Mouse (Mus musculus): ENCODE data around the gene Olfr54. TPM values are rescaled to one million over a fixed set of nuclear protein-coding genes. Genes with fewer than 3 reads are reported as not detected.
"Not testable (repeated sequence)": the region's sequence is repeated elsewhere in the genome, so short reads cannot be mapped to it uniquely, and the experiment has no call there.

Gene Olfr54
- polyA plus RNA-seq (2012; rRNA removed): not detected in 2 replicates

DNA sequence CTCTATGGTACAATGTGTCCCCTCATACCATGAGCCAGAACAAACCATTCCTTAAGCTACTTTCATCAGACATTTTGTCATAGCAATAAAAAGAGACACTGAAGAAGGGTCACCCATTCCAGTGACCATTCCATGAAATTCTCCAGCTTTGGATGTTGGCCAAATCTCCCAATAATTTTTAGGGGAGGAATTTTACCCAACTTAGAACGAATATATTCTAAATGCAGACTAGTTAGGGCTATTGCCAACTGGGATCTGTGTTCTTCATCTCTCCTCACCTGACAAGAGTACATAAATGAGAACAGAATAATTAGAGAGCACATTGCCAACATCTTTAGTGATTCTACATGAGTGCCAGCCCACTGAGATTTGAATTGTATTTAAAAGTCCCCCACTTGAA lies at the start of gene Olfr54:
Gene Olfr54, plus strand, starts transcription at position 301 of the 400 bp plus-strand sequence.
- TF ChIP-seq CTCF (IDR thresholded peaks at IDR 0.05; ENCODE audit: borderline replicate concordance, insufficient read depth, low read depth, low read length): no peak
- TF ChIP-seq POLR2A (IDR thresholded peaks at IDR 0.05; ENCODE audit: borderline replicate concordance, insufficient read depth, low read length): no peak
- Histone ChIP-seq H3K4me3 (replicated peaks; ENCODE audit: insufficient read depth, low read depth, low read length) (no peak within 1 kb of the TSS), H3K27ac (ENCODE audit: insufficient read depth, low read length) (no peak within 1 kb of the TSS), H3K4me1 (ENCODE audit: control insufficient read depth, insufficient read depth, low read length) (no peaks in the 10 kb centered on the region), H3K27me3 (ENCODE audit: control insufficient read depth, insufficient read depth, low read length) (no peaks in the 10 kb centered on the region)
- 24% methylated on average over 1 of the region's 1 CpGs for WGBS
- DNase-seq: no peak

DNA sequence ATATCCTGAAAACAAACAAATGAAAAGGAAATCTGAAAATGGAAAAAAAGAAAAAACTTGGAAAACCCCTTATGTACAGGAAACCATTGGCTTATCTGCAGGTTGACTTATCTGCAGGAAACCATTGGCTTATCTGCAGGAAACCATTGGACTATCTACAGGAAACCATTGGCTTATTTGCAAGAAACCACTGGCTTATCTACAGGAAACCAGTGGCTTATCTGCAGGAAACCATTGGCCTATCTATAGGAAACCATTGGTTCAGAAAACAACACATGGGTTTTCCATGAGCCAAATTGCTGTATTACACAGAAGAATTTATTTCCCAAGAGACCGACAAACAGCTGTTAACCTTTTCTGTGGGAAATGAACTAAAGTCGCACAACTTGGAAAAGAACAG lies 49.1 kb upstream of the Olfr54 start:
- H3K4me3 ChIP-seq (replicated peaks; ENCODE audit: insufficient read depth, low read depth, low read length): no peak overlapping the region
- DNase-seq: no peak
- 71% methylated on average over 2 of the region's 2 CpGs for WGBS
- H3K27me3 ChIP-seq (ENCODE audit: control insufficient read depth, insufficient read depth, low read length): no peaks in the 10 kb centered on the region
- H3K4me1 ChIP-seq (ENCODE audit: control insufficient read depth, insufficient read depth, low read length): no peaks in the 10 kb centered on the region
- TF ChIP-seq POLR2A (IDR thresholded peaks at IDR 0.05; ENCODE audit: borderline replicate concordance, insufficient read depth, low read length) (no peak), CTCF (IDR thresholded peaks at IDR 0.05; ENCODE audit: borderline replicate concordance, insufficient read depth, low read depth, low read length) (no peak)
- no peak overlapping the region for H3K27ac ChIP-seq (ENCODE audit: insufficient read depth, low read length)

DNA sequence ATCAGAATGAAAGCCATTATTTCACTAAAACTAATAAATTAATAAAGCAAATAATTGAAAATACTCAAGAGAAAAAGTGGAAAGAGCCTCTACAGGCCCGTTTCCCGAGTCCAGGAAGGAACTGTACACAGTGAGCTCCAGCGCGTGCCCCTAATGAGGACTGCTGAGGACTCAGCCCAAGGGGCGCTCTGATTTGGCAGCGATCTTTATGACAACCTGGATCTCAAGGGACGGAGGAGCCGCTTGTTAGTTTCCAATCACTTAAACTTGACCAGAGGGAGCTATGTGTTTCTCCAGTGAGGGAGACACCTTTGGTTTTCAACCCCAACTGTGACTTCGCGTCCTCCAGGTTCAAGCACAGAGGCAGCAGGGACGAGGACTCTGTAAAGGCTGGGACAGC lies 47.8 kb upstream of the Olfr54 start, which contains the start of gene Olfr1378:
Gene Olfr1378, plus strand, starts transcription at position 301 of the 400 bp plus-strand sequence.
- no peak within 1 kb of the TSS for H3K27ac ChIP-seq (ENCODE audit: insufficient read depth, low read length)
- no peaks in the 10 kb centered on the region for H3K27me3 ChIP-seq (ENCODE audit: control insufficient read depth, insufficient read depth, low read length)
- 84% methylated on average over 11 of the region's 11 CpGs for WGBS
- H3K4me1 ChIP-seq (ENCODE audit: control insufficient read depth, insufficient read depth, low read length): no peaks in the 10 kb centered on the region
- no peak within 1 kb of the TSS for H3K4me3 ChIP-seq (replicated peaks; ENCODE audit: insufficient read depth, low read depth, low read length)
- DNase-seq: no peak
- TF ChIP-seq POLR2A (IDR thresholded peaks at IDR 0.05; ENCODE audit: borderline replicate concordance, insufficient read depth, low read length) (no peak), CTCF (IDR thresholded peaks at IDR 0.05; ENCODE audit: borderline replicate concordance, insufficient read depth, low read depth, low read length) (no peak)

DNA sequence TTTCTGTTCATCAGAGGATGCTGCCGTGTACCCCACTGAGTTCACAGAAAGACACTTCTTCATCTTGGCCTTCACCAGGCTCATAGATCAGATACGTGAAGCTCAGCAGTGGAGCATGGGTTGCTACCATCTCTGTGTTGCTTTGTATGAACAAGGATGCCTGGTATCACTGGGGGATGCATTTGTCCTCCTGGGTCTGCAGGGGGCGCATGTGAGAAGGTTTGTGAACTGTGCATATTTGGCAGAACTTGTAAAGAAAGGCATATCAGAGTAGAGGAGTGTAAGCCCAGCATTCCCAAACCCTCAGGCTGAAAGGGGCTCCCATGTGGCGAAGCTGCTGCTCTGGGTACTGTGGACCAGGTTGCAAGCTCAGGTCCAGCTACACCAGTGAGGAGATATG lies 36.8 kb upstream of the Olfr54 start:
- Histone ChIP-seq H3K4me3 (replicated peaks; ENCODE audit: insufficient read depth, low read depth, low read length) (no peak overlapping the region), H3K4me1 (ENCODE audit: control insufficient read depth, insufficient read depth, low read length) (no peaks in the 10 kb centered on the region), H3K27me3 (ENCODE audit: control insufficient read depth, insufficient read depth, low read length) (no peaks in the 10 kb centered on the region), H3K27ac (ENCODE audit: insufficient read depth, low read length) (no peak overlapping the region)
- TF ChIP-seq CTCF (IDR thresholded peaks at IDR 0.05; ENCODE audit: borderline replicate concordance, insufficient read depth, low read depth, low read length): no peak
- TF ChIP-seq POLR2A (IDR thresholded peaks at IDR 0.05; ENCODE audit: borderline replicate concordance, insufficient read depth, low read length): no peak
- WGBS: 58% methylated on average over 4 of the region's 4 CpGs
- DNase-seq: no peak

DNA sequence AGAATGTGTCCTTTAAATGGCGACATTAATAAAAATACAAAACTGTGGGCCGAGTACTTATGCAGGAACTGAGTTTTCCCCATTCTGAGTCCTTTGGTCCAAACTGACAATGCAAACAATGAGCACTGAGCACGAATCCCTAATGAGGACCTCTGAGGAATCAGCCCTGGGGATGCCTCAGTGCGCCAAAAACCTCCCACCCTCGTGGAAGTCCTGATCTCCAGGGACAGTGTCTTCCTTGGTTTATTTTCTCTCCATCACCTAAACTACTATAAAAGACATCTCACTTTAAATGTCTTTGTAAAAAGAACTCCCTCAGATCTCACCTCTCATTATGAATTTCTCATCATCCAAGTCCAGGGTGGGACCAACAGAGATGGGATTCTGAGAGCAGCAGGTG lies 32.4 kb upstream of the Olfr54 start, which contains the start of gene Olfr1377:
Gene Olfr1377, plus strand, starts transcription at position 301 of the 400 bp plus-strand sequence.
- no peak within 1 kb of the TSS for H3K27ac ChIP-seq (ENCODE audit: insufficient read depth, low read length)
- H3K27me3 ChIP-seq (ENCODE audit: control insufficient read depth, insufficient read depth, low read length): no peaks in the 10 kb centered on the region
- no peaks in the 10 kb centered on the region for H3K4me1 ChIP-seq (ENCODE audit: control insufficient read depth, insufficient read depth, low read length)
- WGBS: 52% methylated on average over 5 of the region's 5 CpGs
- TF ChIP-seq POLR2A (IDR thresholded peaks at IDR 0.05; ENCODE audit: borderline replicate concordance, insufficient read depth, low read length) (no peak), CTCF (IDR thresholded peaks at IDR 0.05; ENCODE audit: borderline replicate concordance, insufficient read depth, low read depth, low read length) (no peak)
- H3K4me3 ChIP-seq (replicated peaks; ENCODE audit: insufficient read depth, low read depth, low read length): no peak within 1 kb of the TSS
- DNase-seq: no peak

DNA sequence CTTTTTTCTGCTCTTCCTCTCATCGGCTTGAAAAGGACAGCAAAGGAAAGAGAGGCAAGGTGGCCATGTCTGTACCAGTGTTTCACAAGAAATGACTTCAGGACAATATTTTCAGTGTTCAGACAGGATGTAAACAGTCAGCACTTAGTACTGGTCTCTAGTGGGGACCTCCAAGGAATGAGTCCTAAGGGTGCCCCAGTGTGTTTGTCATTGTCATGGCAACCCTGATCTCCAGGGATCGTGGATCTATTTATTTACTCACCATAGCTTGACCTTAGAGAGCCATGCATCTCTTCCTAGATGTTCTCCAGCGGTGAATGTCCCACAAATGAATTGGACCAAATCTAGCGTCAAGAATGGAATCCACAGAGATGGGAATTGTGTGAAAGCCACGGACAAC lies 10.7 kb upstream of the Olfr54 start, which contains the start of gene Olfr51:
Gene Olfr51, plus strand, starts transcription at position 301 of the 400 bp plus-strand sequence.
- no peaks in the 10 kb centered on the region; the same call in 1 of the 2 replicates for H3K27me3 ChIP-seq (ENCODE audit: control insufficient read depth, insufficient read depth, low read length)
- no peak within 1 kb of the TSS for H3K27ac ChIP-seq (ENCODE audit: insufficient read depth, low read length)
- H3K4me3 ChIP-seq (replicated peaks; ENCODE audit: insufficient read depth, low read depth, low read length): no peak within 1 kb of the TSS
- 78% methylated on average over 5 of the region's 5 CpGs for WGBS
- DNase-seq: no peak
- TF ChIP-seq CTCF (IDR thresholded peaks at IDR 0.05; ENCODE audit: borderline replicate concordance, insufficient read depth, low read depth, low read length): no peak
- no peak for TF ChIP-seq POLR2A (IDR thresholded peaks at IDR 0.05; ENCODE audit: borderline replicate concordance, insufficient read depth, low read length)
- no peaks in the 10 kb centered on the region for H3K4me1 ChIP-seq (ENCODE audit: control insufficient read depth, insufficient read depth, low read length)

DNA sequence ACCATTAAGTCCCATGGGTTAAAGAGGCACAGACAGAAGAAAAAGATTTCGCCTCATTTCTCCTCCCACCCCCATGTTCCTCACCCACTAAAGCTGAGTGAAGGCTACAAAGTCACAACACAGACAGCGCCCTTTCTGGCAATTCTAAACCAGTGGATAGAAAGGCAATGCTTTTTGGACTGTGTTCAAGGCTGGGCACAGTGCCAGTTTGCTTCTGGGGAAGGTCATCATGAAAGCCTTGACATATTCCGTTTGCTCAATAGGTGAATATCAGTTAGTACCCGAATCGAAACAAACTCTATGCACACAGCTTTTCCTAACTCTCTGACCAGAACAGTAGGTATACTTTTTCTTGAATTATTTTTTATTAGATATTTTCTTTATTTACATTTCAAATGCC lies 2.2 kb upstream of the Olfr54 start:
- no peak for DNase-seq
- Histone ChIP-seq H3K4me1 (ENCODE audit: control insufficient read depth, insufficient read depth, low read length) (no peaks in the 10 kb centered on the region), H3K4me3 (replicated peaks; ENCODE audit: insufficient read depth, low read depth, low read length) (no peak overlapping the region), H3K27ac (ENCODE audit: insufficient read depth, low read length) (no peak overlapping the region), H3K27me3 (ENCODE audit: control insufficient read depth, insufficient read depth, low read length) (no peaks in the 10 kb centered on the region)
- TF ChIP-seq CTCF (IDR thresholded peaks at IDR 0.05; ENCODE audit: borderline replicate concordance, insufficient read depth, low read depth, low read length): no peak
- TF ChIP-seq POLR2A (IDR thresholded peaks at IDR 0.05; ENCODE audit: borderline replicate concordance, insufficient read depth, low read length): no peak
- 18% methylated on average over 5 of the region's 5 CpGs for WGBS

DNA sequence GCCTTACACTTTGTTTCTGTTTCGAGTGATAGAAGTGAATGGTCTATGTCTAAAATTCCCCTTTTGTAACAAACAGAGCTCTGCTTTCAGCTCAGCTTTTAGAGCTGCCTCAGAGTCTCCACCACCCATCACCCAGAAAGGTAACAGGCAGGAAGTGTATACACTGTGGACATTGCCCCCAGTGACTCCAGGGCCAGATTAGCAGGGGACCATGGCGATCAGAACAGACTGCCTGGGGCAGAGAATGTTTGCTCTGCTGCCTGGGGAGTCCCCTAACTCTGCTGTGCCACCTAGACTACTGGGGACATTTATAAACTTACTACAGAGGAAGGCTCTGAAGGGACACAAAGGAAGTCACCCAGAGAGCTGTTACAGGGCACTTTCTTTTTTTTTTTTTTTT lies 2.3 kb downstream of the Olfr54 start:
- H3K4me1 ChIP-seq (ENCODE audit: control insufficient read depth, insufficient read depth, low read length): no peaks in the 10 kb centered on the region
- H3K4me3 ChIP-seq (replicated peaks; ENCODE audit: insufficient read depth, low read depth, low read length): no peak overlapping the region
- no peak for DNase-seq
- TF ChIP-seq POLR2A (IDR thresholded peaks at IDR 0.05; ENCODE audit: borderline replicate concordance, insufficient read depth, low read length): no peak
- H3K27me3 ChIP-seq (ENCODE audit: control insufficient read depth, insufficient read depth, low read length): no peaks in the 10 kb centered on the region
- WGBS: 44% methylated on average over 2 of the region's 2 CpGs
- no peak overlapping the region for H3K27ac ChIP-seq (ENCODE audit: insufficient read depth, low read length)

DNA sequence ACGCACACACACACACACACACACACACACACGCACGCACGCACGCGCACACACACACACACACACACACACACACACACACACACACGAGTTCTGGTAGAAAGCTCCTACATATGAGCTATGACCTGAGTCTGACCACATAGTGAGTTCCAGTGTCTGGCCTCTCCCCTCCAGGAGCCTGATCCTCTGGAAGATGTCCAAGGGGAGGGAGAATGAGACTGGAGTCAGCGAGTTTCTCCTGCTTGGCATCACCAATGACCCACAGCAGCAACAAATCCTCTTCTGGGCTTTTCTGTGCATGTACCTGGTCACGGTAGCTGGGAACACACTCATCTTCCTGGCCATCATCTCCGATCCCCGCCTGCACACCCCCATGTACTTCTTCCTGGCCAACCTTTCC lies 12.8 kb downstream of the Olfr54 start:
- not testable (repeated sequence) for H3K27ac ChIP-seq (ENCODE audit: insufficient read depth, low read length); H3K27me3 ChIP-seq (ENCODE audit: control insufficient read depth, insufficient read depth, low read length); H3K4me1 ChIP-seq (ENCODE audit: control insufficient read depth, insufficient read depth, low read length); H3K4me3 ChIP-seq (replicated peaks; ENCODE audit: insufficient read depth, low read depth, low read length); DNase-seq
- 56% methylated on average over 11 of the region's 11 CpGs for whole genome bisulfite sequencing

DNA sequence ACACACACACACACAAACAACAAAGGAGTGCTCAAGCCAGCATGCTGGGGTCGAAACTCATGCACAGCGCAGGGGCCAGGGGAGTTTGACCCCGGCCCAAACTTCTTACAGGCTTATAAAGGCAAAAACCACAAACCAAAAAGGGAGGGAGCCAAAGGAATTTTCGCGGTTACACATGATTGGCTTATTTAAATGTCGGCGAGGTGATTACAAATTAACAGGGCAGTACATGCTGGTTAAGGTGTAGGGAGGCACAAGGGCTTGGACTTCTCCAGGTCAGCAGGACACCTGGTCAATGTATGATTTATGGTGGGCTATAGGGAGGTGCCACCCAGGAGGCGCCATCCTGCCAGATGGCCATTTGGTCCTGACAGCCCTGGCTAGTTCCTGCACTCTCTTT lies 15.3 kb downstream of the Olfr54 start:
- H3K27ac ChIP-seq (ENCODE audit: insufficient read depth, low read length); H3K4me1 ChIP-seq (ENCODE audit: control insufficient read depth, insufficient read depth, low read length); H3K27me3 ChIP-seq (ENCODE audit: control insufficient read depth, insufficient read depth, low read length); DNase-seq; H3K4me3 ChIP-seq (replicated peaks; ENCODE audit: insufficient read depth, low read depth, low read length): not testable (repeated sequence)
- 54% methylated on average over 8 of the region's 8 CpGs for WGBS

Measured in cerebellum, adult 2 months (tissue).